Mouse (Mus musculus) hindbrain, embryonic 14.5 days (tissue): Measurements from ENCODE around the gene Ftl1. TPM values are rescaled to one million over a fixed set of nuclear protein-coding genes. Genes with fewer than 3 reads are reported as not detected.
"Not testable (repeated sequence)": the region's sequence is repeated elsewhere in the genome, so short reads cannot be mapped to it uniquely, and the experiment has no call there.

Source experiments
- ATAC-seq: fragments of 200-750 bp; cut with Nextera tagmentation; 2 replicates; pipeline ENCODE4 v1.8.0; 2017; ENCODE audit warnings: moderate number of reproducible peaks, mild to moderate bottlenecking, moderate TSS enrichment, moderate library complexity; ENCODE audit not compliant: low FRiP score
- DNase-seq: peaks from one replicate; pipeline ENCODE4 v3.0.0-alpha.2; 2015; ENCODE audit warnings: low spot score
- H3K27ac ChIP-seq: fragments of 300-500 bp; sonication (generic); 2 replicates; pipeline ENCODE4 v1.5.1; 2014; ENCODE audit warnings: mild to moderate bottlenecking, moderate library complexity
- H3K27me3 ChIP-seq: fragments of 300-500 bp; sonication (generic); 2 replicates; pipeline ENCODE4 v1.6.1; 2014; ENCODE audit warnings: mild to moderate bottlenecking, low read length, mixed read lengths; ENCODE audit not compliant: control insufficient read depth, insufficient read depth
- H3K36me3 ChIP-seq: fragments of 300-500 bp; sonication (generic); replicated peaks from 2 replicates; pipeline ENCODE4 v1.6.1; 2014; ENCODE audit not compliant: control insufficient read depth, insufficient read depth
- H3K4me1 ChIP-seq: fragments of 300-500 bp; sonication (generic); replicated peaks from 2 replicates; pipeline ENCODE4 v1.6.1; 2014; ENCODE audit warnings: antibody characterized with exemption, low read length, mixed read lengths; ENCODE audit not compliant: control insufficient read depth, insufficient read depth
- H3K4me2 ChIP-seq: fragments of 300-500 bp; sonication (generic); replicated peaks from 2 replicates; pipeline ENCODE4 v1.6.1; 2014; ENCODE audit warnings: mild to moderate bottlenecking, moderate library complexity
- H3K4me3 ChIP-seq: fragments of 300-500 bp; sonication (generic); replicated peaks from 2 replicates; pipeline ENCODE4 v1.5.1; 2014; ENCODE audit warnings: mild to moderate bottlenecking, low read length
- H3K9ac ChIP-seq: fragments of 300-500 bp; sonication (generic); 2 replicates; pipeline ENCODE4 v1.6.1; 2014
- H3K9me3 ChIP-seq: fragments of 300-500 bp; sonication (generic); 2 replicates; pipeline ENCODE4 v1.6.1; 2016; ENCODE audit warnings: low read length; ENCODE audit not compliant: control insufficient read depth
- WGBS: fragments of 180-500 bp; shearing (Covaris S2); extraction: QIAGEN DNeasy Blood & Tissue Kit; methylation state at CpG from one replicate; pipeline ENCODE4 v1.1.7; 2014; 5-methylcytosine and 5-hydroxymethylcytosine counted together
- polyA plus RNA-seq: library from polyadenylated mRNA; unstranded; fragments of >200 nt; fragmentation: Nextera tagmentation; extraction: Ambion mirVana; gene quantifications from 2 replicates; pipeline ENCODE4 v1.2.1, GENCODE M21; 2014

Ftl1 gene
- polyA plus RNA-seq, 1 experiment from 2014 or later, result 5,483 TPM

GRCm38 (mm10) chr7:45490822-45491221, 31.1 kb upstream of the Ftl1 start:
- Histone ChIP-seq H3K27ac (0 out of 2 replicates have a peak overlapping the region, but pooled peaks have one; percentile 3), H3K36me3 (peaks cover 40% of the 10 kb centered on the region), H3K9me3 (no peaks in the 10 kb centered on the region), H3K9ac (no peak overlapping the region), H3K4me3 (no peak overlapping the region), H3K4me2 (no peak overlapping the region), H3K4me1 (peaks cover 11% of the 10 kb centered on the region; the same call in 1 of the 2 replicates), H3K27me3 (no peaks in the 10 kb centered on the region)
- 50% methylated on average over 9 of the region's 9 CpGs for WGBS
- DNase-seq (no peak), ATAC-seq (no peak)

DNA sequence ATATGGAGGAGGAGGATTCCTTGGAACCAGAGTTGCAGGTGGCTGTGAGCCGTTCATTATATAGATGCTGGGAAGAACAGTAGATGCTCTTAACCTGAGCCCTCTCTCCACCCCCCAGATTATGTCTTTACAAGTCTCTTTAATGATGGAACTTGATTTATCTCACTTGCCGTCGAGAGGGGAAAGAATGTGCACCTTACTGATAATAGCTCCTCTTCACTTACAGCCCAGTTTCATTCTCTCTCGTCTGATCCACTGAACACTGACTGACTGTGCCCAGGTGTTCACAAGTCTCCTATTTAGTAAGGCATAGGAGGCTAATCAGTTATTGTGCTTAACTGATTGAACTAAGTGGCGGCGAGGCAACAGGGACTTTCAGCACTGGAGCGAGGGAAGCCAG, 29.9 kb upstream of the Ftl1 start:
- Histone ChIP-seq H3K4me1 (peaks cover 11% of the 10 kb centered on the region; the same call in 1 of the 2 replicates), H3K4me2 (no peak overlapping the region), H3K27me3 (no peaks in the 10 kb centered on the region), H3K9me3 (no peaks in the 10 kb centered on the region), H3K4me3 (no peak overlapping the region), H3K36me3 (peaks cover 28% of the 10 kb centered on the region), H3K27ac (no peak overlapping the region), H3K9ac (no peak overlapping the region)
- ATAC-seq (no peak), DNase-seq (no peak)
- 83% methylated on average over 7 of the region's 7 CpGs for WGBS

- H3K27ac ChIP-seq, result peak within 1 kb of the TSS; percentile 88
- ATAC-seq (peak; percentile 62), DNase-seq (peak; percentile 47)
- no peaks in the 10 kb centered on the region for H3K9me3 ChIP-seq
- 6% methylated on average over 37 of the region's 38 CpGs for WGBS
- H3K9ac ChIP-seq, result peak within 1 kb of the TSS; percentile 62
- peak within 1 kb of the TSS; percentile 40 for H3K4me3 ChIP-seq
- peaks cover 11% of the 10 kb centered on the region; the same call in 1 of the 2 replicates for H3K4me1 ChIP-seq
- H3K36me3 ChIP-seq, result peaks cover 17% of the 10 kb centered on the region; the same call in 1 of the 2 replicates
- H3K27me3 ChIP-seq, result no peaks in the 10 kb centered on the region
- H3K4me2 ChIP-seq, result peak within 1 kb of the TSS; percentile 71
Observed at GRCm38 (mm10) chr7:45488293-45489204, 28.9 kb upstream of the Ftl1 start, which contains the start of gene Dhdh. Gene Dhdh, minus strand, starts transcription at chr7:45488805.

GRCm38 (mm10) chr7:45487861-45488292, 28.2 kb upstream of the Ftl1 start:
- Histone ChIP-seq H3K9ac (peak overlapping the region; percentile 62), H3K36me3 (peaks cover 10% of the 10 kb centered on the region; the same call in 1 of the 2 replicates), H3K4me3 (peak overlapping the region; percentile 40), H3K4me1 (peaks cover 11% of the 10 kb centered on the region; the same call in 1 of the 2 replicates), H3K27me3 (no peaks in the 10 kb centered on the region), H3K9me3 (no peaks in the 10 kb centered on the region), H3K4me2 (peak overlapping the region; percentile 71), H3K27ac (peak overlapping the region; percentile 88)
- WGBS, result 16% methylated on average over 11 of the region's 11 CpGs
- peak; percentile 37 for DNase-seq
- ATAC-seq, result peak; percentile 76; the same call in 1 of the 2 replicates

DNA sequence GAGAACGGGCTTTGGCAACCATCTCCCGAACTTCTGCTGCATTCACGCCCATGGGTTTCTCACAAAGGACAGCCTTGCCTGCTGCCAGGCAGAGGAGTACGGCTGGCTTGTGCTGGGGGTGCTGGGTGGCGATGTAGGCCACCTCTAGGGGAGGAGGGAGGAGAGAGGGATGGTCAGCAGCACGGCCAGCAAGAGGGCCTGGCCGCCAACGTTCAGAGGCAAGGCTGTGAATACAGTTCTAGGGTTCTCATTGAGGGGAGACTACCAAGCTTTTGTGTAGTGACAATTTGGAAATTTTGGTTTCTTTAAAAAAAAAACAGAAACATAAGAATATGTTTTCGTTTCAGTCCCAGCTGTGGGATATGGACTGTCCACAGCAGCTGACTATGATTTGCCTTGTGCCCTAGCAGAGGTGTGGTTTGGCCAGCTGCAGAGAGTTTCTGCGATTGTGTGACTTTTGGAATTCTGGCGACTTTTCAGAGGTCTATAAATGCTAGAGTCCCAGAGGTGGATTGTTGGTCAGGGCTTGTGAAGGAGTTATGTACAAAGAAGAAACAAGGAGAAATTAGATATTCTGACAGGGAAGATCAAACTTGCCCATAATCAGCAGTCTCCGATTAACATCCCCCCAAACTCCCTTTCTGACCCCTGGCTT, 27.2 kb upstream of the Ftl1 start, which contains the start of gene Gm45808:
Gm45808 (minus strand) TSS at position 51 of the 655 bp plus-strand sequence.
- Histone ChIP-seq H3K9ac (0 out of 2 replicates have a peak within 1 kb of the TSS, but pooled peaks have one; percentile 62), H3K4me1 (peaks cover 11% of the 10 kb centered on the region; the same call in 1 of the 2 replicates), H3K27me3 (no peaks in the 10 kb centered on the region), H3K4me3 (no peak within 1 kb of the TSS), H3K9me3 (no peaks in the 10 kb centered on the region), H3K36me3 (0 out of 2 replicates have a peak, but pooled peaks cover under 1% of the 10 kb centered on the region), H3K27ac (no peak within 1 kb of the TSS), H3K4me2 (peak within 1 kb of the TSS; percentile 71; the same call in 1 of the 2 replicates)
- ATAC-seq (no peak), DNase-seq (no peak)
- WGBS, result 84% methylated on average over 12 of the region's 12 CpGs

GRCm38 (mm10) chr7:45486158-45486557, 26.5 kb upstream of the Ftl1 start:
- H3K27me3 ChIP-seq, result no peaks in the 10 kb centered on the region
- WGBS, result 92% methylated on average over 7 of the region's 7 CpGs
- no peak overlapping the region for H3K4me2 ChIP-seq
- H3K9me3 ChIP-seq, result no peaks in the 10 kb centered on the region
- no peak overlapping the region for H3K4me3 ChIP-seq
- no peak overlapping the region for H3K9ac ChIP-seq
- H3K36me3 ChIP-seq, result no peaks in the 10 kb centered on the region
- ATAC-seq (no peak), DNase-seq (no peak)
- H3K4me1 ChIP-seq, result peaks cover 11% of the 10 kb centered on the region; the same call in 1 of the 2 replicates
- no peak overlapping the region for H3K27ac ChIP-seq

DNA sequence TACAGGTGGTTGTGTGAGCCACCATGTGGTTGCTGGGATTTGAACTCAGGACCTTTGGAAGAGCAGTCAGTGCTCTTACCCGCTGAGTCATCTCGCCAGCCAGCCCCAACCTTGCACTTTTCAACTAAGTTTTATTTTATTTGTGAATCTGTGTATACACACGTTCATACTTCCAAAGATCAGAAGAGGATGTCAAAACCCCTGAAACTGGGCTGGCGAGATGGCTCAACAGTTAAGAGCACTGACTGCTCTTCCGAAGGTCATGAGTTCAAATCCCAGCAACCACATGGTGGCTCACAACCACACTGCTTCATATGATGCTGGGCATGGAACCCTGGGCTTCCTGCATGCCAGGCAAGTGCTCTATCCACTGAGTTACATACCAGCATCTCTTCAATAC, 25.3 kb upstream of the Ftl1 start:
- not testable (repeated sequence) for ATAC-seq, H3K9me3 ChIP-seq, H3K36me3 ChIP-seq, H3K4me3 ChIP-seq, H3K27me3 ChIP-seq, H3K9ac ChIP-seq, H3K27ac ChIP-seq, H3K4me1 ChIP-seq, H3K4me2 ChIP-seq, DNase-seq
- WGBS, result 98% methylated on average over 5 of the region's 5 CpGs

- no peak overlapping the region for H3K27ac ChIP-seq
- 91% methylated on average over 1 of the region's 1 CpGs for WGBS
- no peaks in the 10 kb centered on the region for H3K27me3 ChIP-seq
- no peaks in the 10 kb centered on the region for H3K36me3 ChIP-seq
- DNase-seq, result no peak
- H3K4me2 ChIP-seq, result no peak overlapping the region
- no peaks in the 10 kb centered on the region for H3K4me1 ChIP-seq
- H3K4me3 ChIP-seq, result no peak overlapping the region
- H3K9me3 ChIP-seq, result no peaks in the 10 kb centered on the region
- no peak overlapping the region for H3K9ac ChIP-seq
- ATAC-seq, result no peak
Observed at GRCm38 (mm10) chr7:45482166-45482565, 22.5 kb upstream of the Ftl1 start.
